Mouse (Mus musculus) liver, embryonic 13.5 days (tissue): ENCODE measurements around the gene Nod1. TPM values are rescaled to one million over a fixed set of nuclear protein-coding genes. Genes with fewer than 3 reads are reported as not detected.

Source experiments
- ATAC-seq: fragments of 200-750 bp; cut with Nextera tagmentation; 2 replicates; pipeline ENCODE4 v1.8.0; 2017; ENCODE audit warnings: low read depth, mild to moderate bottlenecking, moderate number of reproducible peaks, moderate library complexity
- DNase-seq: peaks from one replicate; pipeline ENCODE4 v3.0.0; 2022
- H3K27ac ChIP-seq: fragments of 300-500 bp; sonication (generic); 2 replicates; pipeline ENCODE4 v1.5.1; 2015; ENCODE audit warnings: moderate library complexity, mild to moderate bottlenecking, inconsistent platforms
- H3K27me3 ChIP-seq: fragments of 300-500 bp; sonication (generic); 2 replicates; pipeline ENCODE4 v1.6.1; 2015; ENCODE audit warnings: mild to moderate bottlenecking, inconsistent platforms
- H3K36me3 ChIP-seq: fragments of 300-500 bp; sonication (generic); 2 replicates; pipeline ENCODE4 v1.6.1; 2015; ENCODE audit warnings: mild to moderate bottlenecking, inconsistent platforms
- H3K4me1 ChIP-seq: fragments of 300-500 bp; sonication (generic); replicated peaks from 2 replicates; pipeline ENCODE4 v1.6.1; 2015; ENCODE audit warnings: inconsistent platforms
- H3K4me2 ChIP-seq: fragments of 300-500 bp; sonication (generic); 2 replicates; pipeline ENCODE4 v1.6.1; 2015; ENCODE audit warnings: inconsistent platforms, mild to moderate bottlenecking, moderate library complexity
- H3K4me3 ChIP-seq: fragments of 300-500 bp; sonication (generic); replicated peaks from 2 replicates; pipeline ENCODE4 v1.5.1; 2015; ENCODE audit warnings: mild to moderate bottlenecking, inconsistent platforms
- H3K9ac ChIP-seq: fragments of 300-500 bp; sonication (generic); 2 replicates; pipeline ENCODE4 v1.6.1; 2015; ENCODE audit warnings: mild to moderate bottlenecking, inconsistent platforms
- H3K9me3 ChIP-seq: fragments of 300-500 bp; sonication (generic); replicated peaks from 2 replicates; pipeline ENCODE4 v1.6.1; 2016; ENCODE audit warnings: inconsistent platforms
- WGBS: fragments of 180-500 bp; shearing (Covaris S2); methylation state at CpG from one replicate; pipeline ENCODE4 v1.1.7; 2015; ENCODE audit not compliant: insufficient replicate concordance; 5-methylcytosine and 5-hydroxymethylcytosine counted together
- polyA plus RNA-seq: library from polyadenylated mRNA; unstranded; fragments of >200 nt; fragmentation: Nextera tagmentation; extraction: Ambion mirVana; gene quantifications from 2 replicates; pipeline ENCODE4 v1.2.1, GENCODE M21; 2015

Nod1 gene
- polyA plus RNA-seq: 1.5 and 1.9 TPM in 2 replicates

GRCm38 (mm10) chr6:54972111-54972928 is at the start of gene Nod1:
TSS of gene Nod1 (minus strand) at chr6:54972612.
- H3K36me3 ChIP-seq: no peaks in the 10 kb centered on the region
- peak within 1 kb of the TSS; percentile 82 for H3K4me2 ChIP-seq
- peaks cover 6% of the 10 kb centered on the region for H3K4me1 ChIP-seq
- H3K9ac ChIP-seq: peak within 1 kb of the TSS; percentile 64
- no peaks in the 10 kb centered on the region for H3K9me3 ChIP-seq
- peak within 1 kb of the TSS; percentile 64 for H3K4me3 ChIP-seq
- peaks cover 42% of the 10 kb centered on the region for H3K27me3 ChIP-seq
- WGBS: 3% methylated on average over 53 of the region's 53 CpGs
- no peak within 1 kb of the TSS; the same call in 1 of the 2 replicates for H3K27ac ChIP-seq
- DNase-seq: no peak
- peak; percentile 61 for ATAC-seq

- H3K27ac ChIP-seq: no peak overlapping the region
- WGBS: 69% methylated on average over 7 of the region's 7 CpGs
- ATAC-seq: no peak
Measured at GRCm38 (mm10) chr6:55021806-55022205, 49.4 kb upstream of the Nod1 start.

GRCm38 (mm10) chr6:55018417-55018816 is 46.0 kb upstream of the Nod1 start:
- no peaks in the 10 kb centered on the region for H3K27me3 ChIP-seq
- no peak overlapping the region for H3K27ac ChIP-seq
- no peaks in the 10 kb centered on the region for H3K36me3 ChIP-seq
- DNase-seq (no peak), ATAC-seq (no peak)
- WGBS: 51% methylated on average over 2 of the region's 2 CpGs
- no peaks in the 10 kb centered on the region for H3K9me3 ChIP-seq
- no peak overlapping the region for H3K4me3 ChIP-seq
- H3K4me1 ChIP-seq: peaks cover 12% of the 10 kb centered on the region
- no peak overlapping the region for H3K9ac ChIP-seq
- H3K4me2 ChIP-seq: no peak overlapping the region

More at GRCm38 (mm10) chr6:55021806-55022205, 49.4 kb upstream of the Nod1 start:
- Histone ChIP-seq H3K36me3 (no peaks in the 10 kb centered on the region), H3K9ac (no peak overlapping the region), H3K4me1 (peaks cover 5% of the 10 kb centered on the region), H3K4me3 (no peak overlapping the region), H3K27me3 (no peaks in the 10 kb centered on the region), H3K4me2 (no peak overlapping the region), H3K9me3 (no peaks in the 10 kb centered on the region)
- DNase-seq: peak; percentile 8

- H3K4me3 ChIP-seq: no peak overlapping the region
- no peaks in the 10 kb centered on the region for H3K36me3 ChIP-seq
- H3K27me3 ChIP-seq: no peaks in the 10 kb centered on the region
- H3K9me3 ChIP-seq: no peaks in the 10 kb centered on the region
- 0 out of 2 replicates have a peak, but pooled peaks have one; percentile 29 for ATAC-seq
- DNase-seq: peak; percentile 48
- WGBS: 17% methylated on average over 15 of the region's 15 CpGs
- no peak overlapping the region for H3K9ac ChIP-seq
- no peak overlapping the region for H3K27ac ChIP-seq
- peak overlapping the region; percentile 28; the same call in 1 of the 2 replicates for H3K4me2 ChIP-seq
- peaks cover 12% of the 10 kb centered on the region for H3K4me1 ChIP-seq
Measured at GRCm38 (mm10) chr6:55016710-55017583, 44.5 kb upstream of the Nod1 start.

GRCm38 (mm10) chr6:55016236-55016635 is 43.8 kb upstream of the Nod1 start:
- H3K27ac ChIP-seq: no peak overlapping the region
- no peaks in the 10 kb centered on the region for H3K27me3 ChIP-seq
- H3K9me3 ChIP-seq: no peaks in the 10 kb centered on the region
- no peak for ATAC-seq
- H3K4me3 ChIP-seq: no peak overlapping the region
- 12% methylated on average over 5 of the region's 5 CpGs for WGBS
- no peak overlapping the region for H3K4me2 ChIP-seq
- H3K36me3 ChIP-seq: no peaks in the 10 kb centered on the region
- DNase-seq: no peak
- no peak overlapping the region for H3K9ac ChIP-seq
- H3K4me1 ChIP-seq: peaks cover 12% of the 10 kb centered on the region

GRCm38 (mm10) chr6:55014184-55014583 is 41.8 kb upstream of the Nod1 start:
- no peaks in the 10 kb centered on the region for H3K36me3 ChIP-seq

GRCm38 (mm10) chr6:55012516-55012915 is 40.1 kb upstream of the Nod1 start:
- Histone ChIP-seq H3K4me2 (no peak overlapping the region), H3K4me3 (no peak overlapping the region), H3K27me3 (peaks cover 6% of the 10 kb centered on the region; the same call in 1 of the 2 replicates), H3K9me3 (no peaks in the 10 kb centered on the region), H3K27ac (no peak overlapping the region), H3K9ac (no peak overlapping the region), H3K4me1 (peaks cover 12% of the 10 kb centered on the region), H3K36me3 (no peaks in the 10 kb centered on the region)
- WGBS: 54% methylated on average over 7 of the region's 7 CpGs
- DNase-seq (no peak), ATAC-seq (no peak)

More at GRCm38 (mm10) chr6:55014184-55014583, 41.8 kb upstream of the Nod1 start:
- Histone ChIP-seq H3K4me3 (no peak overlapping the region), H3K9ac (no peak overlapping the region), H3K27ac (no peak overlapping the region), H3K4me1 (peaks cover 12% of the 10 kb centered on the region), H3K9me3 (no peaks in the 10 kb centered on the region), H3K4me2 (no peak overlapping the region), H3K27me3 (peaks cover 6% of the 10 kb centered on the region; the same call in 1 of the 2 replicates)
- ATAC-seq (no peak), DNase-seq (no peak)
- WGBS: 66% methylated on average over 3 of the region's 3 CpGs

GRCm38 (mm10) chr6:55010330-55011091 is 38.1 kb upstream of the Nod1 start:
- H3K4me2 ChIP-seq: no peak overlapping the region
- no peak for DNase-seq

GRCm38 (mm10) chr6:55009391-55010230 is 37.2 kb upstream of the Nod1 start:
- ATAC-seq: no peak

More at GRCm38 (mm10) chr6:55010330-55011091, 38.1 kb upstream of the Nod1 start:
- H3K9ac ChIP-seq: no peak overlapping the region
- H3K9me3 ChIP-seq: no peaks in the 10 kb centered on the region
- no peak overlapping the region for H3K4me3 ChIP-seq
- WGBS: 59% methylated on average over 4 of the region's 4 CpGs
- H3K27me3 ChIP-seq: peaks cover 6% of the 10 kb centered on the region; the same call in 1 of the 2 replicates
- no peaks in the 10 kb centered on the region for H3K36me3 ChIP-seq
- H3K27ac ChIP-seq: no peak overlapping the region
- no peak for ATAC-seq
- H3K4me1 ChIP-seq: no peaks in the 10 kb centered on the region

GRCm38 (mm10) chr6:55008401-55008800 is 36.0 kb upstream of the Nod1 start:
- no peak for ATAC-seq
- 56% methylated on average over 8 of the region's 8 CpGs for WGBS
- Histone ChIP-seq H3K9ac (no peak overlapping the region), H3K4me2 (no peak overlapping the region), H3K4me1 (no peaks in the 10 kb centered on the region), H3K4me3 (no peak overlapping the region), H3K36me3 (no peaks in the 10 kb centered on the region), H3K9me3 (no peaks in the 10 kb centered on the region), H3K27me3 (peaks cover 6% of the 10 kb centered on the region; the same call in 1 of the 2 replicates), H3K27ac (no peak overlapping the region)
- DNase-seq: no peak

More at GRCm38 (mm10) chr6:55009391-55010230, 37.2 kb upstream of the Nod1 start:
- Histone ChIP-seq H3K4me3 (no peak overlapping the region), H3K4me2 (no peak overlapping the region), H3K9ac (no peak overlapping the region), H3K27ac (no peak overlapping the region), H3K36me3 (no peaks in the 10 kb centered on the region), H3K27me3 (peaks cover 6% of the 10 kb centered on the region; the same call in 1 of the 2 replicates), H3K4me1 (no peaks in the 10 kb centered on the region), H3K9me3 (no peaks in the 10 kb centered on the region)
- 44% methylated on average over 16 of the region's 16 CpGs for WGBS
- DNase-seq: no peak
